Mouse (Mus musculus) testis, adult 2 months (tissue): ENCODE measurements around the gene Hist2h3b. TPM values are rescaled to one million over a fixed set of nuclear protein-coding genes. Genes with fewer than 3 reads are reported as not detected.
"Not testable (repeated sequence)": the region's sequence is repeated elsewhere in the genome, so short reads cannot be mapped to it uniquely, and the experiment has no call there.

Experiments
- H3K27ac ChIP-seq: fragments of 200-500 bp; 2 replicates; pipeline ENCODE4 v1.5.1; 2012; ENCODE audit warnings: low read depth, low read length; ENCODE audit not compliant: control insufficient read depth, insufficient read depth
- H3K27me3 ChIP-seq: fragments of 200-500 bp; 2 replicates; pipeline ENCODE4 v1.6.1; 2012; ENCODE audit warnings: mild to moderate bottlenecking, low read length, moderate library complexity; ENCODE audit not compliant: control insufficient read depth, insufficient read depth
- H3K36me3 ChIP-seq: fragments of 200-500 bp; 2 replicates; pipeline ENCODE4 v1.6.1; 2012; ENCODE audit warnings: mild to moderate bottlenecking, low read length; ENCODE audit not compliant: control insufficient read depth, insufficient read depth
- H3K4me1 ChIP-seq: fragments of 200-500 bp; 2 replicates; pipeline ENCODE4 v1.6.1; 2012; ENCODE audit warnings: low read length; ENCODE audit not compliant: control insufficient read depth, insufficient read depth
- H3K4me3 ChIP-seq: fragments of 200-500 bp; 2 replicates; pipeline ENCODE4 v1.5.1; 2012; ENCODE audit warnings: low read depth, mild to moderate bottlenecking, low read length, moderate library complexity, mixed read lengths; ENCODE audit not compliant: control insufficient read depth
- CTCF ChIP-seq: fragments of 200-500 bp; IDR thresholded peaks from 2 replicates; pipeline ENCODE4 v1.5.1; 2012; ENCODE audit warnings: low read depth, mild to moderate bottlenecking, inconsistent platforms, low read length, moderate library complexity; ENCODE audit not compliant: control insufficient read depth, insufficient read depth, insufficient replicate concordance
- POLR2A ChIP-seq: fragments of 200-500 bp; IDR thresholded peaks from 2 replicates; pipeline ENCODE4 v1.6.1; 2012; ENCODE audit warnings: low read depth, mild to moderate bottlenecking, inconsistent platforms, low read length, moderate library complexity; ENCODE audit not compliant: control insufficient read depth
- polyA plus RNA-seq: library from polyadenylated mRNA; depleted of rRNA; stranded (reverse); fragments of >200 nt; gene quantifications from 2 replicates; pipeline ENCODE4 v1.2.3, GENCODE M21; 2012

Hist2h3b gene
- polyA plus RNA-seq, 1 experiment = 6.2 TPM

- Histone ChIP-seq H3K4me1 (peaks cover 17% of the 10 kb centered on the region), H3K36me3 (no peaks in the 10 kb centered on the region), H3K27me3 (no peaks in the 10 kb centered on the region; the same call in 1 of the 2 replicates), H3K27ac (no peak overlapping the region), H3K4me3 (no peak overlapping the region)
- TF ChIP-seq CTCF = no peak
- TF ChIP-seq POLR2A = no peak
These were observed 2.2 kb upstream of the Hist2h3b start for GRCm38 (mm10) chr3:96266132-96266710.

DNA sequence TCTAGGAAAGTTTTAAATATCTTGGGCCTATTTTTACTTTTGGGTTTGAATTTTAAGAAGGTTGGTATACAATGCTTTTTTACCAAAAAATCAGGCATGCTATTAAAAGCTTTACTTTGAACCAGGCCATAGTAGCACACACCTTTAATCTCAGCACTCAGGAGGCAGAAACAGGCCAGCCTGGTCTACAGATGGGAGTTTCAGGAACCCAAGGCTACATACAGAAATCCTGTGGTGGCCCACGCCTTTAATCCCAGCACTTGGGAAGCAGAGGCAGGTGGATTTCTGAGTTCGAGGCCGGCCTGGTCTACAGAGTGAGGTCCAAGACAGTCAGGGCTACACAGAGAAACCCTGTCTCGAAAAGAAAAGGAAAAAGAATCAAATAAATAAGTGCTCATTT, 913 bp upstream of the Hist2h3b start:
- no peak overlapping the region; the same call in 1 of the 2 replicates for H3K27ac ChIP-seq
- H3K4me1 ChIP-seq = peaks cover 16% of the 10 kb centered on the region
- no peaks in the 10 kb centered on the region; the same call in 1 of the 2 replicates for H3K27me3 ChIP-seq
- no peaks in the 10 kb centered on the region for H3K36me3 ChIP-seq
- no peak overlapping the region for H3K4me3 ChIP-seq
- no peak for TF ChIP-seq POLR2A

DNA sequence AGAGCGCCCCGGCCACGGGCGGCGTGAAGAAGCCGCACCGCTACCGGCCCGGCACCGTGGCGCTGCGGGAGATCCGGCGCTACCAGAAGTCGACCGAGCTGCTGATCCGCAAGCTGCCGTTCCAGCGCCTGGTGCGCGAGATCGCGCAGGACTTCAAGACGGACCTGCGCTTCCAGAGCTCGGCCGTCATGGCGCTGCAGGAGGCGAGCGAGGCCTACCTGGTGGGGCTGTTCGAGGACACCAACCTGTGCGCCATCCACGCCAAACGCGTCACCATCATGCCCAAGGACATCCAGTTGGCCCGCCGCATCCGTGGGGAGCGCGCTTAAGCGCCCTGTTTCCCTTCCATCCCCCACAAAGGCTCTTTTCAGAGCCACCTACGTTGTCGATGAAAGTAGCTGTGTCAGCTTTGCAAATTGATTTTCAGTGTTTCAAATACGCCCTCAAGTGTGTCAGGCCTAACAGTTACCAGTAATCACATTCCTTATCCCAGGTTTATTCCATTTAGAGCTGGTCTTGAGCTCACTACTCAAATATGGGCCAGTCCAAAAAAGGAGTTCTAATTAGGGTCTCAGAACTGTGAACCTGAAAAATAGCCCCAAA, 423 bp downstream of the Hist2h3b start:
- H3K27me3 ChIP-seq, H3K36me3 ChIP-seq: not testable (repeated sequence)
- H3K27ac ChIP-seq = peak overlapping the region; percentile 82
- H3K4me3 ChIP-seq = peak overlapping the region; percentile 72
- peaks cover 14% of the 10 kb centered on the region for H3K4me1 ChIP-seq

GRCm38 (mm10) chr3:96269511-96270474, 1.3 kb downstream of the Hist2h3b start, which contains the start of gene Hist2h2bb:
Gene Hist2h2bb (plus strand): TSS chr3:96269752.
- no peak for TF ChIP-seq CTCF
- peak; percentile 90 for TF ChIP-seq POLR2A
- Histone ChIP-seq H3K27me3 (no peaks in the 10 kb centered on the region), H3K4me3 (peak within 1 kb of the TSS; percentile 83), H3K36me3 (no peaks in the 10 kb centered on the region), H3K4me1 (peaks cover 14% of the 10 kb centered on the region), H3K27ac (peak within 1 kb of the TSS; percentile 82)

- no peaks in the 10 kb centered on the region for H3K27me3 ChIP-seq
- no peaks in the 10 kb centered on the region for H3K36me3 ChIP-seq
- H3K4me1 ChIP-seq = peaks cover 17% of the 10 kb centered on the region
- H3K4me3 ChIP-seq = no peak overlapping the region
- TF ChIP-seq CTCF (no peak), POLR2A (no peak)
- no peak overlapping the region for H3K27ac ChIP-seq
These were observed 5.4 kb downstream of the Hist2h3b start for GRCm38 (mm10) chr3:96273591-96274465.

DNA sequence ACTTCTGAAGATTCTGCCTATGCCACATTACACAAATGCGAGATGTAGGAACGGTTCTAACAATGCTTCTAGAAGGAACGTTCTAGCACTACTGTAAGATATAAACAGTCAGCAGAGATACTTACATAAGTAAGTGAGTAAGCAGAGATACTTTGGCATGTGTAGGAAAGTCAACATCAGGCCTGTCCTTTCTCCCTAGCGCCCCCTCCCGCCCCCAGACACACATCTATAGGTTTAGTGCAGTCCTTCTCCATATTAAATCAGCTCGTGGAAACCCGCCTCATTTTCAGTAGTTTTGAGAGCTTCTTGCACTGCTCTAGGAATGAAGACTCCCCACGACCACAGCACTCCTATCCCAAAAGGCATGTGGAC, 9.0 kb downstream of the Hist2h3b start:
- TF ChIP-seq CTCF (no peak), POLR2A (no peak)
- H3K36me3 ChIP-seq = no peaks in the 10 kb centered on the region
- H3K27me3 ChIP-seq = no peaks in the 10 kb centered on the region
- peak overlapping the region; percentile 68; the same call in 1 of the 2 replicates for H3K4me3 ChIP-seq
- H3K27ac ChIP-seq = no peak overlapping the region
- peaks cover 9% of the 10 kb centered on the region for H3K4me1 ChIP-seq
